Mouse (Mus musculus): Measurements from ENCODE around the gene Rnase4.

DNA sequence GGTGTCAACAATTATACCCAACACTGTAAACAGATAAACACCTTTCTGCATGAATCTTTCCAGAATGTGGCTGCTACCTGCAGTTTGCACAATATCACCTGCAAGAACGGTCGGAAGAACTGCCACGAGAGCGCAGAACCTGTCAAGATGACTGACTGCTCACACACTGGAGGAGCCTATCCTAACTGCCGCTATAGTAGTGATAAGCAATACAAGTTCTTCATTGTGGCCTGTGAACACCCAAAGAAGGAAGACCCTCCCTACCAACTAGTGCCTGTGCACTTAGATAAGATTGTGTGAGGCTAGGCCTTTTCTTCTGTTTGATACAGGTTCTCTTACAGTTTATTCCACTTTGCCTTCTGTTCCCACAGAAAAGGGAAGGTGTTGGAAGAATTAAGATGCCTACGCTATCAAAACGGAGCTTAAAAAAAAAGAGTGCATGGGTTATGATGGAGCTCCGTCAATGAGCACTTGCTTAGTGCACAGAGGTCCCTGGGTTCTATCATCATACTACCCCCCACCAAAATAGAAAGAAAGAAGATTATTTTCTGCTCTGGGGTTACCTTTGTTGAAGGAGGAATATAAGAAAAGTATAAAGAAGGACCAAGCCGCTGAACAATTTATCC, 39.6 kb downstream of the Rnase4 start:
- no peak for TF ChIP-seq CTCF (IDR thresholded peaks at IDR 0.05; ENCODE audit: extremely low read depth, insufficient read length, insufficient replicate concordance, low read depth, low read length)
- no peak for TF ChIP-seq POLR2A (IDR thresholded peaks at IDR 0.05; ENCODE audit: low read depth, low read length)

Data from small intestine, adult 2 months (tissue).